Mouse (Mus musculus) cerebral cortex, adult 2 months (tissue): ENCODE measurements around the gene Prnp.

Experiments used
- WGBS: fragments of 180-500 bp; shearing (Covaris S2); methylation state at CpG from one replicate; pipeline ENCODE4 v1.1.7; 2018; 5-methylcytosine and 5-hydroxymethylcytosine counted together

Gene Prnp

GRCm38 (mm10) chr2:131949767-131950597, 40.3 kb downstream of the Prnp start:
- WGBS = 53% methylated on average over 9 of the region's 9 CpGs

- 65% methylated on average over 11 of the region's 11 CpGs for WGBS
Observed at GRCm38 (mm10) chr2:131950598-131951095, 40.9 kb downstream of the Prnp start, which contains the start of gene Prnd. Prnd (plus strand) TSS chr2:131950861.

DNA sequence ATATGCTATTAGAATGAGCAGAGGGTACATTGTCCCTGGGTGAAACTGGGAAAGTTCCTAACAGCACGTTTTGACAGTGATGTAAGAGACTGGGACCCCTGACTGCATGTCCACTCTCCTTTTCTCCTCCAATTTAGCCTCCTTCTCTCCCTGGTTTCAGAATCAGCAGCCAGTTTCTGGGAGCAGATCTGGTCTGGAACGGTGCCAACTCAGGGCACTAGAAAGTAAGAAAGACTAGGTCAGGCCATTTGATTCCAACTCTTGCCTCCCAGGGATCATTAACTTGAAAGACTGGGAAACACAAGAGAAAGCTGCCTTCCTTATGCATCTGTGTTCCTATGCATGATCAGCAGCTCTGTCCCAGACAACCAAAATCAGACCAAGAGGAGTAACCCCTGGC, 42.7 kb downstream of the Prnp start:
- 55% methylated on average over 2 of the region's 2 CpGs for WGBS

GRCm38 (mm10) chr2:131952961-131953538, 43.3 kb downstream of the Prnp start:
- WGBS = 37% methylated on average over 29 of the region's 29 CpGs

- 95% methylated on average over 4 of the region's 4 CpGs for WGBS
Observed at GRCm38 (mm10) chr2:131953711-131954110, 44.0 kb downstream of the Prnp start.

GRCm38 (mm10) chr2:131954835-131955234, 45.1 kb downstream of the Prnp start:
- WGBS = 74% methylated on average over 9 of the region's 9 CpGs

- 9% methylated on average over 17 of the region's 17 CpGs for WGBS
Observed at GRCm38 (mm10) chr2:131955264-131955663, 45.5 kb downstream of the Prnp start.

- WGBS = 83% methylated on average over 7 of the region's 7 CpGs
Observed at GRCm38 (mm10) chr2:131956336-131957256, 46.9 kb downstream of the Prnp start.

- WGBS = 49% methylated on average over 9 of the region's 9 CpGs
Observed at GRCm38 (mm10) chr2:131957731-131958222, 48.0 kb downstream of the Prnp start.

GRCm38 (mm10) chr2:131961671-131962070, 51.9 kb downstream of the Prnp start:
- 73% methylated on average over 2 of the region's 2 CpGs for WGBS

GRCm38 (mm10) chr2:131970597-131970996, 60.9 kb downstream of the Prnp start:
- WGBS = 41% methylated on average over 2 of the region's 2 CpGs

GRCm38 (mm10) chr2:131971098-131971497, 61.4 kb downstream of the Prnp start:
- WGBS = 47% methylated on average over 4 of the region's 4 CpGs

GRCm38 (mm10) chr2:131976663-131977062, 66.9 kb downstream of the Prnp start:
- 93% methylated on average over 3 of the region's 3 CpGs for WGBS

- 66% methylated on average over 9 of the region's 9 CpGs for WGBS
Observed at GRCm38 (mm10) chr2:131980866-131981265, 71.1 kb downstream of the Prnp start.

GRCm38 (mm10) chr2:131982546-131983196, 72.9 kb downstream of the Prnp start:
- 12% methylated on average over 6 of the region's 6 CpGs for WGBS

- WGBS = 47% methylated on average over 3 of the region's 3 CpGs
Observed at GRCm38 (mm10) chr2:131987950-131988349, 78.2 kb downstream of the Prnp start.
